Mouse (Mus musculus): ENCODE data around the gene B4galnt3. TPM values are rescaled to one million over a fixed set of nuclear protein-coding genes. Genes with fewer than 3 reads are reported as not detected.

The B4galnt3 gene
- 0.07 and 0.15 TPM in 2 replicates for polyA plus RNA-seq (2014; fragmentation: Nextera tagmentation; extraction: Ambion mirVana)

GRCm38 (mm10) chr6:120294056-120294784 lies at the start of gene B4galnt3, which contains the start of gene D330020A13Rik:
Gene B4galnt3, minus strand, starts transcription at chr6:120294559.
Gene D330020A13Rik, plus strand, starts transcription at chr6:120294364.
- peaks cover 22% of the 10 kb centered on the region for H3K27me3 ChIP-seq (ENCODE audit: control insufficient read depth, insufficient read depth, low read length)
- peak within 1 kb of the TSS; percentile 42 for H3K9ac ChIP-seq (ENCODE audit: low read length)
- WGBS, result under 1% methylated on average over 75 of the region's 79 CpGs
- no peaks in the 10 kb centered on the region for H3K36me3 ChIP-seq (ENCODE audit: control insufficient read depth, insufficient read depth, low read length)
- peak within 1 kb of the TSS; percentile 98 for H3K4me2 ChIP-seq (ENCODE audit: low read depth)
- H3K27ac ChIP-seq (ENCODE audit: low read depth, low read length), result no peak within 1 kb of the TSS
- ATAC-seq (ENCODE audit: insufficient read depth, low FRiP score, low TSS enrichment), result peak; percentile 53; the same call in 1 of the 2 replicates
- DNase-seq (ENCODE audit: low spot score), result peak; percentile 64
- H3K4me3 ChIP-seq (ENCODE audit: low read depth, low read length), result peak within 1 kb of the TSS; percentile 65
- H3K9me3 ChIP-seq (ENCODE audit: control insufficient read depth, low read length), result no peaks in the 10 kb centered on the region
- peaks cover 3% of the 10 kb centered on the region; the same call in 1 of the 2 replicates for H3K4me1 ChIP-seq (ENCODE audit: control insufficient read depth, insufficient read depth, low read length)

DNA sequence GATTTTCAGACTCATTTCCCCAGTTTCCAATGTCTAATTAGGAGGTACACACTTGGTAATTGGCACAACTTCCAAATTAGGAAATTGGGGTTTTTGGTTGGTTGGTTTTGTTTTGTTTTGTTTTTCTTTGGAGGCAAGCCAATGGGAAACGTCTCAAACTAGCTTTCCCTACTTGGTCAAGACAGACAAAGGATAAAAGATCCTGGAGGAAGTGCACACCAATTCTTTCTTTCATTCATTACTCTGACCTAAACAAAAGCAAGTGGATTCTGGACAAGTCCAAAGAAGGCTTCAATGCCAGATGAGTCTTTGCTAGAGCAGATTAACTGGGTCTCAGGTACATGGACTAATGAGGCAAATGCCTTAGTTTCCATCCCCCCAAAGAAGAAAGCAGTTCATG lies 49.6 kb upstream of the B4galnt3 start:
- ATAC-seq (ENCODE audit: insufficient read depth, low FRiP score, low TSS enrichment), result no peak
- 82% methylated on average over 1 of the region's 1 CpGs for WGBS

DNA sequence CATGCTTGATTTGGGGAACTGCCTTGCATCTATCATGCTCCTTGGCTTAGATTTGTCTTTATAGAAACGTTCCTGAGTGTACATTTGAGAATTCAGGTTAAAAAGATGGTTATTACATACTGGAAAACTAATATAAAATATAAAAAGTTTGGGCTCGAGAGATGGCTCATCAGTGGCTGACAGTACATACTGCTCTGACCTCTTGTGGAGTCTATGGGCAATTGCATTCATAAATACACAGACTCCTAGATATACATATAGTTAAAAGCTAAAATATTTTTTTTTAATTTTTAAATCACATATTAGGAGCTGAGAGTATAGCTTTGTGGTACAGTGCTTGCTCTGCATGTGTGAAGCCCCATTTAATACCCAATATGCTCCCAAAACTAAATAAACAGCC lies 38.0 kb upstream of the B4galnt3 start:
- 85% methylated on average over 2 of the region's 2 CpGs for WGBS
- no peak for DNase-seq (ENCODE audit: low spot score)
- Histone ChIP-seq H3K4me1 (ENCODE audit: control insufficient read depth, insufficient read depth, low read length) (no peaks in the 10 kb centered on the region), H3K9me3 (ENCODE audit: control insufficient read depth, low read length) (no peaks in the 10 kb centered on the region), H3K36me3 (ENCODE audit: control insufficient read depth, insufficient read depth, low read length) (peaks cover 13% of the 10 kb centered on the region), H3K4me2 (ENCODE audit: low read depth) (no peak overlapping the region), H3K4me3 (ENCODE audit: low read depth, low read length) (no peak overlapping the region), H3K27me3 (ENCODE audit: control insufficient read depth, insufficient read depth, low read length) (no peaks in the 10 kb centered on the region), H3K27ac (ENCODE audit: low read depth, low read length) (no peak overlapping the region), H3K9ac (ENCODE audit: low read length) (no peak overlapping the region)
- no peak for ATAC-seq (ENCODE audit: insufficient read depth, low FRiP score, low TSS enrichment)

More for the DNA sequence above, 49.6 kb upstream of the B4galnt3 start:
- Histone ChIP-seq H3K9ac (ENCODE audit: low read length) (no peak overlapping the region), H3K4me3 (ENCODE audit: low read depth, low read length) (no peak overlapping the region), H3K27ac (ENCODE audit: low read depth, low read length) (no peak overlapping the region), H3K27me3 (ENCODE audit: control insufficient read depth, insufficient read depth, low read length) (no peaks in the 10 kb centered on the region), H3K4me2 (ENCODE audit: low read depth) (no peak overlapping the region), H3K36me3 (ENCODE audit: control insufficient read depth, insufficient read depth, low read length) (no peaks in the 10 kb centered on the region; the same call in 1 of the 2 replicates), H3K9me3 (ENCODE audit: control insufficient read depth, low read length) (no peaks in the 10 kb centered on the region), H3K4me1 (ENCODE audit: control insufficient read depth, insufficient read depth, low read length) (no peaks in the 10 kb centered on the region)
- no peak for DNase-seq (ENCODE audit: low spot score)

DNA sequence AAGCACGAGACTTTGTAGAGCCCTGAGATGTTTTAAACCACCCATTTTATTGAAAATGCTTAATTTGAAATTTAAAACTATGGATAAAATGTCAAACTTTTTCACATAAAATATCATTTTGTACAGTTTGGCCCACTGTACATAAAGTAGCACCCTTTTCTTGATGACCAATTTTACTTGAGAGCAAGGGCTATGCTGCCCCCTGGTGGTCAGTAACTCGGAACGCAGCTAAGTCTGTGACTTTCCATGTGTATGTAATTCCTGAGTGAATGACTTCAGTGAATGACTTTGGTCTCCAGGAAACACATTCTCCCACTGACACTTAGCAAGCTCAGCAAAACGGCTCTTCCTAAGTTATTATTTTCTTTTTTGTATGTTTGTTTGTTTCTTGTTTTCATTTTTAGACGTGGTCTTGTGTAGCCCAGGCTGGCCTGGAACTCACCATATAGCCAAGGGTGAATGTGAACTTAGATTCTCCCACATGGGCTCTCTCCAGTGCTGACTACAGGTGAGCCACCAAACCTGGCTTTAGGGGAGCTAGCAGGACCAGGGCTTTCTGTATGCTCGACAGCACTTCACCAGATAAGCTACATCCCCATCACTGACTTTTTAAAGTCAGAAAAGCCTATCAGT lies 30.1 kb upstream of the B4galnt3 start:
- H3K4me2 ChIP-seq (ENCODE audit: low read depth), result no peak overlapping the region
- H3K4me1 ChIP-seq (ENCODE audit: control insufficient read depth, insufficient read depth, low read length), result no peaks in the 10 kb centered on the region
- DNase-seq (ENCODE audit: low spot score), result peak; percentile 66
- ATAC-seq (ENCODE audit: insufficient read depth, low FRiP score, low TSS enrichment), result no peak
- peaks cover 3% of the 10 kb centered on the region; the same call in 1 of the 2 replicates for H3K36me3 ChIP-seq (ENCODE audit: control insufficient read depth, insufficient read depth, low read length)
- no peaks in the 10 kb centered on the region for H3K9me3 ChIP-seq (ENCODE audit: control insufficient read depth, low read length)
- no peak overlapping the region for H3K4me3 ChIP-seq (ENCODE audit: low read depth, low read length)
- no peak overlapping the region for H3K27ac ChIP-seq (ENCODE audit: low read depth, low read length)
- H3K9ac ChIP-seq (ENCODE audit: low read length), result no peak overlapping the region
- H3K27me3 ChIP-seq (ENCODE audit: control insufficient read depth, insufficient read depth, low read length), result no peaks in the 10 kb centered on the region
- 33% methylated on average over 6 of the region's 6 CpGs for WGBS

DNA sequence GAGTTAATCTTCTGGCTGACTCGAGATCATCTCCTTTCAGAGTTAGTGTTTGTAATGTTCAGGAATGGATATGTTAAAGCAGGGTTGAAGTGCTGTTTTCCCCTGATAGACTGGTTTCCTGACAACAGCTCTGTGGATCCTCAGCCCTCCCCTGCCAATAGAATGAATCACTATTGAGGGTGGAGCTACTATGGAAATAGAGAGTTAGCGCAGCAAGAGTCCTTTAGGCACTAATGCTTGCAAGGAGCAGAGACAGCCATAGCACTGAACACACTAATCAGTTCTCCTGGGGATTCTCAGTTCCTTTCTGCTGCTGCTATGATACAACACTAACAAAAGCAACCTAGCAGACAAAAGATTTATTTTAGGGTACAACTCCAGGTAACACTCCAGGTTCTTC lies 26.0 kb upstream of the B4galnt3 start:
- Histone ChIP-seq H3K36me3 (ENCODE audit: control insufficient read depth, insufficient read depth, low read length) (no peaks in the 10 kb centered on the region), H3K4me3 (ENCODE audit: low read depth, low read length) (no peak overlapping the region), H3K4me2 (ENCODE audit: low read depth) (no peak overlapping the region), H3K4me1 (ENCODE audit: control insufficient read depth, insufficient read depth, low read length) (no peaks in the 10 kb centered on the region), H3K9ac (ENCODE audit: low read length) (no peak overlapping the region), H3K27me3 (ENCODE audit: control insufficient read depth, insufficient read depth, low read length) (no peaks in the 10 kb centered on the region), H3K27ac (ENCODE audit: low read depth, low read length) (no peak overlapping the region), H3K9me3 (ENCODE audit: control insufficient read depth, low read length) (no peaks in the 10 kb centered on the region)
- ATAC-seq (ENCODE audit: insufficient read depth, low FRiP score, low TSS enrichment), result no peak
- DNase-seq (ENCODE audit: low spot score), result no peak
- 75% methylated on average over 2 of the region's 2 CpGs for whole genome bisulfite sequencing

DNA sequence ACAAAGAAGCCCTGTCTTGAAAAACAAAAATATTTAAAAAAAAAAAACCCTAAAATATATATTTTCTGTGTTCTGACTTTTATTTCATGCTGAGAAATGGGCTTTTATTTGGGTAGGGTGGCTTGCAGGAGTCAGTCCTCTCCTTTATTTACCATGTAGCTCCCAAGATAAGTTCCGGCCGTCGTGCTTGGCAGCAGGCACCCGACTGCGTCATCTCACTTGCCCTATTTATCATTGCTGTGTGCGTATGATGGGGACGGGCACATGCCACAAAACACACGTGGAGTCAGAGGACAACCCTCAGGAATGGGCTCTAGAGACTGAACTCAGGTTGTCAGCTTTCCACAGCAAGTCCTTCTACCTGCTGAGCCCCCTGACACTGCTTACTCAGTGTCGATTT lies 24.8 kb upstream of the B4galnt3 start:
- no peak for ATAC-seq (ENCODE audit: insufficient read depth, low FRiP score, low TSS enrichment)
- no peak overlapping the region for H3K4me3 ChIP-seq (ENCODE audit: low read depth, low read length)
- no peaks in the 10 kb centered on the region for H3K9me3 ChIP-seq (ENCODE audit: control insufficient read depth, low read length)
- no peak overlapping the region for H3K27ac ChIP-seq (ENCODE audit: low read depth, low read length)
- H3K36me3 ChIP-seq (ENCODE audit: control insufficient read depth, insufficient read depth, low read length), result no peaks in the 10 kb centered on the region
- DNase-seq (ENCODE audit: low spot score), result no peak
- H3K27me3 ChIP-seq (ENCODE audit: control insufficient read depth, insufficient read depth, low read length), result no peaks in the 10 kb centered on the region
- H3K4me1 ChIP-seq (ENCODE audit: control insufficient read depth, insufficient read depth, low read length), result no peaks in the 10 kb centered on the region
- no peak overlapping the region for H3K4me2 ChIP-seq (ENCODE audit: low read depth)
- H3K9ac ChIP-seq (ENCODE audit: low read length), result no peak overlapping the region
- 89% methylated on average over 9 of the region's 9 CpGs for WGBS

- Histone ChIP-seq H3K27ac (ENCODE audit: low read depth, low read length) (no peak overlapping the region), H3K4me3 (ENCODE audit: low read depth, low read length) (no peak overlapping the region), H3K9ac (ENCODE audit: low read length) (no peak overlapping the region), H3K27me3 (ENCODE audit: control insufficient read depth, insufficient read depth, low read length) (no peaks in the 10 kb centered on the region), H3K4me1 (ENCODE audit: control insufficient read depth, insufficient read depth, low read length) (no peaks in the 10 kb centered on the region), H3K4me2 (ENCODE audit: low read depth) (no peak overlapping the region), H3K36me3 (ENCODE audit: control insufficient read depth, insufficient read depth, low read length) (no peaks in the 10 kb centered on the region), H3K9me3 (ENCODE audit: control insufficient read depth, low read length) (no peaks in the 10 kb centered on the region)
- 66% methylated on average over 11 of the region's 11 CpGs for WGBS
- DNase-seq (ENCODE audit: low spot score) (no peak), ATAC-seq (ENCODE audit: insufficient read depth, low FRiP score, low TSS enrichment) (no peak)
These were observed 24.1 kb upstream of the B4galnt3 start for GRCm38 (mm10) chr6:120318303-120318940.

GRCm38 (mm10) chr6:120312443-120312842 lies 18.1 kb upstream of the B4galnt3 start:
- Histone ChIP-seq H3K4me3 (ENCODE audit: low read depth, low read length) (no peak overlapping the region), H3K4me2 (ENCODE audit: low read depth) (no peak overlapping the region), H3K36me3 (ENCODE audit: control insufficient read depth, insufficient read depth, low read length) (no peaks in the 10 kb centered on the region), H3K9me3 (ENCODE audit: control insufficient read depth, low read length) (no peaks in the 10 kb centered on the region), H3K27ac (ENCODE audit: low read depth, low read length) (no peak overlapping the region), H3K27me3 (ENCODE audit: control insufficient read depth, insufficient read depth, low read length) (no peaks in the 10 kb centered on the region), H3K4me1 (ENCODE audit: control insufficient read depth, insufficient read depth, low read length) (no peaks in the 10 kb centered on the region), H3K9ac (ENCODE audit: low read length) (no peak overlapping the region)
- ATAC-seq (ENCODE audit: insufficient read depth, low FRiP score, low TSS enrichment) (no peak), DNase-seq (ENCODE audit: low spot score) (no peak)
- WGBS, result 78% methylated on average over 5 of the region's 5 CpGs

All from neural tube, embryonic 11.5 days (tissue).